Mouse (Mus musculus): ENCODE results near the gene Scly.

DNA sequence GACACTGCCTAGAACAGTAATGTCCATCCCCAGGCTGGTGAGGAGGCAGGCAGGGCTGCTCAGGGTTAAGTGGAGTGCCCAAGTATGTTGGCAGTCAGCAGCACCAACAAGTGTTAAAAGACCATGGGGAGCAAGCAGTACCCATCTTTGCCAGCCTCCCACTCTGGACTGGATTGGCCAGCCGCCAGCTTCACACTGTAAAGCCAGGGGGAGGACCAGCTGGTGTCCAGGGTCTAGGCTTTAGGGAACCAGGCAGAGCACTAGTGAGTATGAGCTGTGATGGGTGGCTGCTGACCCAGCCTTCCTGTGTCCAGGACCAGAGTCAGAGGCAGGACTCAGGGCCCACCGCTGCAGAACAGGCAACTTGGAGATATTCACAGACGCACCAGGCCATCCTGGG, 45.9 kb downstream of the Scly start:
- TF ChIP-seq EP300 (IDR thresholded peaks at IDR 0.05; ENCODE audit: insufficient read depth, low read depth, low read length): no peak
- TF ChIP-seq CTCF (IDR thresholded peaks at IDR 0.05; ENCODE audit: low read depth, low read length): no peak
- TF ChIP-seq POLR2A (IDR thresholded peaks at IDR 0.05; ENCODE audit: insufficient read depth, low read length): no peak

All from ES-Bruce4 (cell line).